Mouse (Mus musculus): ENCODE data around the gene Rrp15.

Rrp15 gene

DNA sequence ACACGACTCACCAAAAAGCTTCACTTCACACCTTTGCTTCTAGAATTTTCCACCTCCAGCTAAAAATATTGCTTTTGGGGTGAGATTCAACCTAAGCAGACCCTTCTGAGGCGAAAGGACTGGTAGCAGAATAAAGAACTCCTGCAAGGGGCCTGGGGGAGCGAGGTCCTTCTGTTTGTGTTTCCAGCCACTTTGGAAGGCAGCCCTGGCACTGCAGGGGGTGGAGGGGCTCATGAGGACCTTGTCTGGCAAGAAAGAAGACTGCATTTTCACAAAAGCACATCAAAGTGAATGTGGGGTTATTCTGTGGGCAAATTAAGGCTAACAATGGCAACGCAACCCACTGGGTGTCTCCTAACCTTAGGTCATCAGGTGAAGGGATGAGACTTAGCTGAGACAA, 76.0 kb downstream of the Rrp15 start:
- DNase-seq (ENCODE audit: low read depth): no peak

Measured in c-Kit-positive CD71-positive TER-119-negative erythroid progenitor cells, embryonic 14.5 days (primary cell).